Mouse (Mus musculus) limb, embryonic 15.5 days (tissue): ENCODE measurements around the gene Pycr2. TPM values are rescaled to one million over a fixed set of nuclear protein-coding genes. Genes with fewer than 3 reads are reported as not detected.

Experiments used
- ATAC-seq: fragments of 200-750 bp; cut with Nextera tagmentation; 2 replicates; pipeline ENCODE4 v1.8.0; 2017; ENCODE audit warnings: low read depth, moderate TSS enrichment; ENCODE audit not compliant: insufficient number of reproducible peaks, low FRiP score, low TSS enrichment
- H3K27ac ChIP-seq: fragments of 300-500 bp; sonication (generic); 2 replicates; pipeline ENCODE4 v1.5.1; 2015; ENCODE audit warnings: moderate library complexity, mild to moderate bottlenecking, inconsistent platforms
- H3K27me3 ChIP-seq: fragments of 300-500 bp; sonication (generic); 2 replicates; pipeline ENCODE4 v1.6.1; 2015; ENCODE audit warnings: inconsistent platforms
- H3K36me3 ChIP-seq: fragments of 300-500 bp; sonication (generic); 2 replicates; pipeline ENCODE4 v1.6.1; 2015; ENCODE audit warnings: inconsistent platforms
- H3K4me1 ChIP-seq: fragments of 300-500 bp; sonication (generic); 2 replicates; pipeline ENCODE4 v1.6.1; 2015; ENCODE audit warnings: inconsistent platforms
- H3K4me2 ChIP-seq: fragments of 300-500 bp; sonication (generic); 2 replicates; pipeline ENCODE4 v1.6.1; 2015; ENCODE audit warnings: mild to moderate bottlenecking, inconsistent platforms
- H3K4me3 ChIP-seq: fragments of 300-500 bp; sonication (generic); 2 replicates; pipeline ENCODE4 v1.5.1; 2015; ENCODE audit warnings: mild to moderate bottlenecking, inconsistent platforms
- H3K9ac ChIP-seq: fragments of 300-500 bp; sonication (generic); 2 replicates; pipeline ENCODE4 v1.6.1; 2015; ENCODE audit warnings: inconsistent platforms
- H3K9me3 ChIP-seq: fragments of 300-500 bp; sonication (generic); 2 replicates; pipeline ENCODE4 v1.6.1; 2016; ENCODE audit warnings: inconsistent platforms
- WGBS: fragments of 180-500 bp; shearing (Covaris S2); methylation state at CpG from one replicate; pipeline ENCODE4 v1.1.7; 2015; 5-methylcytosine and 5-hydroxymethylcytosine counted together
- polyA plus RNA-seq: library from polyadenylated mRNA; unstranded; fragments of >200 nt; fragmentation: Nextera tagmentation; extraction: Ambion mirVana; gene quantifications from 2 replicates; pipeline ENCODE4 v1.2.1, GENCODE M21; 2015

The Pycr2 gene
- polyA plus RNA-seq, 1 experiment from 2014 or later = 93.9 TPM

DNA sequence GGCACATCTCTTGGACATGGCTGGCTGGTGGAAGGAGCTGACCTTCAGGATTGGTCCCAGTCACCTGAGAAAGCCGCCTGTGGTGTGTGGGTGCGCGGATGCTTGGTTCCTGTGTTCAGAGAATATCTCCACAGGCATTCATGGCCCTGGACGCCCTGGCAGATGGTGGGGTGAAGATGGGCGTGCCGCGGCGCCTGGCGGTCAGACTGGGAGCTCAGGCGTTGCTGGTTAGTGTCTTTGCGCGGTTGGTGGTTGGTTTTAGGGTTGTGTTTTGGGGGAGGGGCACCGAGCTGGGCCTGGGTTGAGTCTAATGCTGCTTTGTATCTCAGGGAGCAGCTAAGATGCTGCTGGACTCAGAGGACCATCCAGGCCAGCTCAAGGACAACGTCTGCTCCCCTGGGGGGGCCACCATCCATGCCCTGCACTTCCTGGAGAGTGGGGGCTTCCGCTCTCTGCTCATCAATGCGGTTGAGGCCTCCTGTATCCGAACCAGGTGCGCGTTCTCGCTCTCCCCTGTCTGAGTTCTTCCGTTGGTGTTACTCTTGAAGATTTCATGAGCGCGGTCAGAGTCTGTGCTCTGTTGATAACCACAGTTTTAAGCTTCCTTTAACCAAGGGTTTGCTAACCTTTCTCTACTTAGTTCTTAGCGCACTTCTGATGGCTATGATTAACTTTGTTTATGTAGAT lies 2.5 kb downstream of the Pycr2 start:
- Histone ChIP-seq H3K27me3 (no peaks in the 10 kb centered on the region), H3K9me3 (no peaks in the 10 kb centered on the region), H3K4me2 (no peak overlapping the region), H3K4me1 (peaks cover 23% of the 10 kb centered on the region), H3K27ac (no peak overlapping the region), H3K9ac (peak overlapping the region; percentile 4; the same call in 1 of the 2 replicates), H3K36me3 (peaks cover 40% of the 10 kb centered on the region), H3K4me3 (no peak overlapping the region)
- WGBS = 91% methylated on average over 24 of the region's 24 CpGs
- ATAC-seq = no peak

DNA sequence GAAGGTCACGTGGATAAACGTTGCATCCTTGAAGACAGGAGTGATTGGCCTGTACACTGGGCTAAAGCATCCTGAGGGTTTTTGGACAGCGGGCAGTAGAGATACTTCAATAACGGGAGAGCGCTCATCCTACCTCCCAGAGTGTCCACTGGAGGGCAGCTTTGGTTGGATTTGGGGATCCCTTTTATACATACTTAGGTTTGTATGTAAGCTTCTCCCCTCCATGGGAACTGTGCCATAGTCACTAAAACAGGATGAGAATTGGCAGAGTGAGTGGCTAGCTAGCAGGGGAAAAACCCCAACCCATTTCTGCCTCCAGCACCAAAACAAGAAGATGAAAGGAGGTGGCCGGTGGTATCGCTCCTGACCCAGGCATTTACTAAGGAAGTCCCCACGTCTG lies 7.0 kb downstream of the Pycr2 start:
- peaks cover 34% of the 10 kb centered on the region for H3K4me1 ChIP-seq
- ATAC-seq = no peak
- peak overlapping the region; percentile 77 for H3K27ac ChIP-seq
- H3K27me3 ChIP-seq = no peaks in the 10 kb centered on the region
- no peak overlapping the region for H3K9ac ChIP-seq
- no peaks in the 10 kb centered on the region for H3K9me3 ChIP-seq
- H3K36me3 ChIP-seq = peaks cover 35% of the 10 kb centered on the region
- no peak overlapping the region for H3K4me3 ChIP-seq
- 37% methylated on average over 8 of the region's 8 CpGs for WGBS
- H3K4me2 ChIP-seq = peak overlapping the region; percentile 41

DNA sequence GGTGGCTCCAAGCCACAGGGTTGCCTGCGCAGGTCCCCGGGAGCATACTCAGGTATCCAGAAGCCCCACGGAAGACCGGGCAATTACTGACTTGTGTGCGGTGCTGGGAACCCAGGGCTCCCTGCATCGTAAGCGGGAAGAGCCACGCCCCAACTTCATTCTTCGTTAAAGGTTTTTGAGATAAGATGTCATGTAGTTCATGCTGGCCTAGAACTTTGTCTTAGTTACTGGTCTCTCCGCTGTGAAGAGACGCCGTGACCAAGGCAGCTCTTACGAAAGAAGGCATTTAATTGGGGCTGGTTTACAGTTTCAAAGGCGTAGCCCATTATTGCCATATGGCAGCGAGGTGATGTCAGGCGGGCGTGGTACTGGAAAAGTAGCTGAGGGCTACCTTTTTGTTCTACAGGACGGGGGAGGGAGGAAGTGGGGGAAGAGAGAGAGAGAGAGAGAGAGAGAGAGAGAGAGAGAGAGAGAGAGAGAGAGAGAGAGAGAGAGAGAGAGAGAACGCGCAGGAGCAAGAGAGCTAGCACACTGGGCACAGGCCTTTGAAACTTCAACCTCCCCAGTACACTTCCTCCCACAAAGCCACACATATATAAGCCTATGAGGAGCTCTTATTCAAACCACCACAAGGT lies 7.7 kb downstream of the Pycr2 start:
- no peak for ATAC-seq
- WGBS = 30% methylated on average over 20 of the region's 20 CpGs
- Histone ChIP-seq H3K27me3 (no peaks in the 10 kb centered on the region), H3K4me2 (peak overlapping the region; percentile 41), H3K27ac (peak overlapping the region; percentile 77), H3K36me3 (peaks cover 29% of the 10 kb centered on the region), H3K4me3 (0 out of 2 replicates have a peak overlapping the region, but pooled peaks have one; percentile 11), H3K9me3 (no peaks in the 10 kb centered on the region), H3K4me1 (peaks cover 31% of the 10 kb centered on the region), H3K9ac (no peak overlapping the region)

DNA sequence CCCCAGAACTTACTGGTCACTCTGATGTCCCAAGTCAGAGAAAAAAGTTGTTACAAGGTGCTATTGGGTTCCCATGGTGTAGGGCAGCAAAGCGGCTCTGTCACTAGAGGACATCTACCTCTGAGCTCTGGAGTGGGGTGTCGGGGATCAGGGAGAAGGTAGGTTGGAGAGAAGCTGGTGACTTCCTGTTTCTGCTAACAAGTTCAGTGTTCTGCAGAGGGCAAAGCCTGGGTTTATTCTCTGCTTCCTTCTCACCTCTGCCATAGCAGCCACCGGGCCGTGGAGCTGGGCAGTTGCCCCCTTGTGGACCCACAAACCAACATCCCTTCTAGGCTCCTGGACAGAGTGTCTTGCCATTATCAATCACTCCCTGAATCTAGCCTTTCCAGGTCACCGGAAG lies 8.7 kb downstream of the Pycr2 start:
- Histone ChIP-seq H3K4me2 (no peak overlapping the region), H3K9ac (no peak overlapping the region), H3K27ac (peak overlapping the region; percentile 75; the same call in 1 of the 2 replicates), H3K4me3 (no peak overlapping the region), H3K4me1 (peaks cover 31% of the 10 kb centered on the region), H3K9me3 (no peaks in the 10 kb centered on the region), H3K36me3 (peaks cover 19% of the 10 kb centered on the region), H3K27me3 (no peaks in the 10 kb centered on the region)
- 74% methylated on average over 5 of the region's 5 CpGs for WGBS
- no peak for ATAC-seq

DNA sequence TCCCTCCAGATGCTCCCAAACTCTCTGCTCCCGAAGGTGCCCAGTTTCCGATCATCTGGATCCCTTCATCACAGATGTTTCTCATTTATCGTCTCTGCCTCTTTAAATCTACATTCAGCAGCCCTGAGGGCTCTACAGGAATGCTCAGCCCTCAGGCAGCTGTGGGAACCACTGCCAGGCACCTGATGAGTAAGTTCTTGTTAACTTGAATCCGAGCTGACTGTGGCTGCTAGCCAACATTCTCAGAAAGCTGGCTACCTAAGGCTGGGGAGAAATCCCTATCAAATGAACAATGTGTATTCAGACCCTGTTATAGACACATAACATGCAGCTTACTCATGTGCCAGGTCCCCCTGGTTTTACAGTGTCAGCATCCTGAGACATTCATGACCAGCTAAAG lies 9.7 kb downstream of the Pycr2 start:
- H3K4me3 ChIP-seq = no peak overlapping the region
- H3K9me3 ChIP-seq = no peaks in the 10 kb centered on the region
- H3K36me3 ChIP-seq = peaks cover 9% of the 10 kb centered on the region; the same call in 1 of the 2 replicates
- H3K27ac ChIP-seq = peak overlapping the region; percentile 75
- no peak overlapping the region for H3K9ac ChIP-seq
- ATAC-seq = peak; percentile 77
- peaks cover 31% of the 10 kb centered on the region for H3K4me1 ChIP-seq
- 0 out of 2 replicates have a peak overlapping the region, but pooled peaks have one; percentile 2 for H3K4me2 ChIP-seq
- no peaks in the 10 kb centered on the region for H3K27me3 ChIP-seq
- 11% methylated on average over 4 of the region's 4 CpGs for WGBS

DNA sequence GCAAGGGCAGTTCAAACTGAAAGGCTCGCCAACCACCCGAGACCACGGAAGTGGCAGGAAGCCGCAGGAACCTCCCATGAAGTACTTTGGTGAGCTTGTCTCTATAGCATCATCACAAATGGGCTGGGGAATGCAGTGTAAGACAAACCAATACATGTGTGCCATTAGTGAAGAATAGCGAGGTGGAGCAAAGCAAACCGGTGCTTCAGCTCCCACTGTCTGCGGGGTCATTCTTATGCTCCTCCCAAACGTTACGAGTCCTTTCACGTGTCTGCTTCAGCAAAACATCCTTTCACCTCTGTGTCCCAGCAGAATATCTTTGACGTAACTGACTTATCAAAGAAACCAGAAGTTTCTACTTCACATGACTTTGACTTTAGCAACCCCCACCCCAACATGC lies 12.3 kb downstream of the Pycr2 start:
- ATAC-seq = no peak
- Histone ChIP-seq H3K4me1 (peaks cover 28% of the 10 kb centered on the region), H3K27me3 (no peaks in the 10 kb centered on the region), H3K9ac (no peak overlapping the region), H3K4me3 (no peak overlapping the region), H3K4me2 (no peak overlapping the region), H3K9me3 (no peaks in the 10 kb centered on the region), H3K27ac (no peak overlapping the region), H3K36me3 (no peaks in the 10 kb centered on the region)
- 87% methylated on average over 11 of the region's 11 CpGs for WGBS

DNA sequence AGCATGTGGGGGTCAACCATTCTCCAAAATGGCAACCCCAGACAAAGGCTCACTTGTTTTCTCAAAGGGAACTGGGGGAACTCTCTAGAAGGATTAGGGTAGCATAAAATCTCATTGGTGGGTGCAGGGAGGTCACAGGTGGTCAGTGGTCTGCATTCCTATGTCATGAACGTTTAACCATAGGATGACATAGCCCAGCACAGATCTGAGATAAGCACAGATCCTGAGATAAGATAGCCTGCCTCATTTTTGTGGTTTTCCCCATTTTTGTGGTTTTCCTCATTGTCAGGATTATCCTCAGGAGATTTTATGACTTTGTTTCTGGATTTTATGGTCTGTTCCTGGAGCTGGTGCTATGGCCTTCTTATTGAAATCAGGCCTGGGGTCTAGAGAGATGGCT lies 13.0 kb downstream of the Pycr2 start:
- Histone ChIP-seq H3K9ac (no peak overlapping the region), H3K9me3 (no peaks in the 10 kb centered on the region), H3K4me1 (peaks cover 22% of the 10 kb centered on the region), H3K4me2 (no peak overlapping the region), H3K36me3 (no peaks in the 10 kb centered on the region), H3K4me3 (no peak overlapping the region), H3K27ac (no peak overlapping the region), H3K27me3 (no peaks in the 10 kb centered on the region)
- WGBS = 46% methylated on average over 1 of the region's 1 CpGs
- ATAC-seq = no peak

DNA sequence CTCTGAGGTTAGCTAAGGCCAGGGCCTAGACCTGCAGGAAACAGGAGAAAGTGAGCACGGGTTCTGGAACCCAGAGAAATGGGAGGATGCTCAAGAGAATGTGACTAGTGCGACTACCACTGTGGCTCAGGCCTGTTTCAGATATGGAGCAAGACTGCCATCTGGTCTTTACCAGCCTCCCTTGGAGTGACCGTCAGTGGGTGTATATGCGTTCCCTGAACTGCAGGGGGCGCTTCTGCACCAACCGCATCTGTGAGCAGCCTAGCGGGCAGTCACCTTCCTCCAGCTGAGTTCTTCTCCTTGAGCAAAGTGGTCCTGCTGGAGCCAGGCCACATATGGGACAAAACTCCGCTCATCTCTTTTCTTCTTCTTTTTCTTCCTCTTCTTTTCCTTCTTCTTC lies 15.6 kb downstream of the Pycr2 start:
- no peak overlapping the region for H3K4me2 ChIP-seq
- 42% methylated on average over 8 of the region's 8 CpGs for WGBS
- H3K9ac ChIP-seq = no peak overlapping the region
- no peaks in the 10 kb centered on the region for H3K27me3 ChIP-seq
- no peaks in the 10 kb centered on the region for H3K36me3 ChIP-seq
- no peaks in the 10 kb centered on the region for H3K4me1 ChIP-seq
- no peak overlapping the region for H3K4me3 ChIP-seq
- no peak for ATAC-seq
- H3K27ac ChIP-seq = no peak overlapping the region
- no peaks in the 10 kb centered on the region for H3K9me3 ChIP-seq

DNA sequence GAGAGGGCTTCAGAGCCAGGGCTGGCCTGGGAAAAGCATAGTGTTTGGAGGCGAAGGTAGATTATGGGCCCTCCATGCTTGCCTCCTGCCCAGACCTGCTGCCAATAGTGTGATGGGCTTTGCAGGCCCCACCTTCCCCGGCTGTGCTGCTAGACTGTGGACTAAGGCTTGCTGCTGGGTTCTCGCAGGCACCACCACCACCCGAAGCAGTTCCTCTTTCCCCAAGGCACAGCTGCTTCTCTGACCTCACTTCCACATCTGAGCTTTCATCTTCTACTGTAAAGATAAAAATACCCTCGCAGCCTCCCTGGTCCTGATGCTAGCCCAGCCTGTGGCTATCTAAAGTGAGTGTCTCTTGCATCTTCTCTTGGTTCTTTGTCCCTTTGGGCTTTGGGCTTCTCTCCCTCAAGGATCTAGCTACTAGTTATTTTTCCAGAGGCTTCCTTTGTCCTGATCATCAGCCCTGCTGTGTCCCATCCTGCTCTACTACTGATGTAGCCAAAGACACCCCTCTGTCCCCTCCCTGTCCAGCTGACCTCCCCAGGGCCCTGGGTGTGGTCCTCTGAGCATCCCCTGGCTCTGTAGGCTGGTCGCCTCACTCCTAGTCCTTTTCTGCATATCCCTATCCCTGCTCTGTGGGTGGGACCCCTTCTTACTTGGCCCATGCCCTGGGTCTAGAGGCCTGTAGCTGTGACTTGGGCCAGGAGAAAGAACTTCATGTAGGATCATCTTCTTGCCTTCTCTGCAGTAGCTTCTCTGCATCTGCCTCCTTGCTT lies 18.4 kb downstream of the Pycr2 start:
- H3K9ac ChIP-seq = no peak overlapping the region
- no peak overlapping the region for H3K27ac ChIP-seq

DNA sequence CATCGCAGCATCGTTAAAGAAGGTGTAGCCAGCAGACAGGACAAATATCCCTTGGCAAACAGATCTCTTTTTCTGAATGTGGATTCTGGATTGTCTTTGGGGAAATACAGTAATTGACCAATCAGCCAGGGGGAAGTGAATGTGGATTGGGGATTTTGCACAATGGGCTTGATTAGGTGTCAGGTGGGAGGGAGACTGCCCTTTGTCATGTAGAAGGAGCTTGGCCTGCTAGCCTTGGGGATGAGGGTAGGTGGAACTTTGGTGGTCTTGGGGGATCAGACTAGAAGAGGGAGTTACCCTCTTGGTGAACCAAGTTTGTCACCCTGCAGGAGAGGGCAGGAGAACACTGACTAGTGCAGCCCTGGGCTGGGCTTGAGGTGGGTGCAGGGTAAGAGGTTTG lies 20.6 kb downstream of the Pycr2 start:
- 45% methylated on average over 2 of the region's 2 CpGs for WGBS
- Histone ChIP-seq H3K36me3 (no peaks in the 10 kb centered on the region), H3K27ac (no peak overlapping the region), H3K9me3 (no peaks in the 10 kb centered on the region), H3K27me3 (peaks cover 9% of the 10 kb centered on the region; the same call in 1 of the 2 replicates), H3K4me3 (no peak overlapping the region), H3K4me1 (no peaks in the 10 kb centered on the region), H3K4me2 (no peak overlapping the region), H3K9ac (no peak overlapping the region)
- ATAC-seq = no peak

More for the DNA sequence above, 18.4 kb downstream of the Pycr2 start:
- Histone ChIP-seq H3K36me3 (no peaks in the 10 kb centered on the region), H3K4me1 (no peaks in the 10 kb centered on the region), H3K27me3 (0 out of 2 replicates have a peak, but pooled peaks cover under 1% of the 10 kb centered on the region), H3K9me3 (no peaks in the 10 kb centered on the region), H3K4me2 (no peak overlapping the region), H3K4me3 (no peak overlapping the region)
- no peak for ATAC-seq
- 53% methylated on average over 6 of the region's 6 CpGs for WGBS

DNA sequence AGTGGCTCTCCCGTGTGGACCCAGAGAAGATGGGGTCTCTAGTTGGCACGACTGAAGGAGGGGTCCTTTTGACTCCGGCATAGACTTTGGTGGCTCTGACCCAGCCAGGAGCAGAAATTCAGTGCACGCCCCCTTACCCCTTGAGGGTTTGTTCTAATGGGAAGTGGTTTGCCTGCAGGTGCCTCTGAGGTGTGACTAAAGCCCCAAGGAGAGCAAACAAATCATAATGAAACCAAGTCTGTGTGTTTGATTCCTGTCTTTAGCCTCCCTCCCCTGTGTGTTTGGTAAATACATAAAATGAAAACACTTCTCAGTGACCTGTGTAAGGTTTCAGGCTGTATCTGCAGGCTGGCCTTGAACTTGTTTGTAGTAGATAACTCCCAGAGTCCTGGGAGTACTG lies 22.2 kb downstream of the Pycr2 start:
- 73% methylated on average over 4 of the region's 4 CpGs for WGBS
- H3K36me3 ChIP-seq = no peaks in the 10 kb centered on the region
- no peak overlapping the region for H3K9ac ChIP-seq
- no peak overlapping the region for H3K4me2 ChIP-seq
- no peak overlapping the region for H3K27ac ChIP-seq
- peaks cover 9% of the 10 kb centered on the region; the same call in 1 of the 2 replicates for H3K27me3 ChIP-seq
- ATAC-seq = no peak
- no peak overlapping the region for H3K4me3 ChIP-seq
- H3K9me3 ChIP-seq = no peaks in the 10 kb centered on the region
- H3K4me1 ChIP-seq = no peaks in the 10 kb centered on the region

DNA sequence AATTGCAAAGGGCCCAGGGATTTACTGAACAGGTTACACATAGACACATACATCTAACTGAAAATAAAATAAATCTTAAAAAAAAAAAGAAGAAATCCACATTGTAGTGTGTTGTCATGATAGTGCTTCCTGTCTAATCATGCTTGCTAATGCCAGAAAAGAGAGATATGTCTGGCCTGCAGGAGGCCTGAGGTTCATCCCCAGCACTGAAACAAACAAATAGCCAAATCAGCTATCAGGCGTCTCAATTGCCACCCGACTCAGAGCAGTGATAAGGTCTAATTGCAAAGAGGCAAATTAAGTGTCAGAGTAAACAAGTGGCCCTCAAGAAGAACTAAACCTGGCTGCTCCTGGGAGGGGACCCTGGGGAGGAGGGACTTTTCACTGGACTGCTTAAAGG lies 25.5 kb downstream of the Pycr2 start:
- WGBS = 40% methylated on average over 2 of the region's 2 CpGs
- H3K9me3 ChIP-seq = no peaks in the 10 kb centered on the region
- H3K36me3 ChIP-seq = no peaks in the 10 kb centered on the region
- no peak overlapping the region for H3K9ac ChIP-seq
- no peak overlapping the region for H3K4me2 ChIP-seq
- H3K4me1 ChIP-seq = no peaks in the 10 kb centered on the region
- peaks cover 27% of the 10 kb centered on the region for H3K27me3 ChIP-seq
- H3K27ac ChIP-seq = no peak overlapping the region
- no peak overlapping the region for H3K4me3 ChIP-seq
- ATAC-seq = no peak
